Mouse (Mus musculus) layer of hippocampus, adult 2 months (tissue): ENCODE results near the gene Med12l. TPM values are rescaled to one million over a fixed set of nuclear protein-coding genes. Genes with fewer than 3 reads are reported as not detected.

Experiments
- DNase-seq, 2 experiments: peaks; one replicate each; pipeline ENCODE4 v3.0.0; 2022; ENCODE audit warnings: low spot score in 2 of 2
- H3K27ac ChIP-seq: fragments of 200-600 bp; 2 replicates; pipeline ENCODE4 v1.8.1; 2022
- H3K4me3 ChIP-seq: fragments of 200-600 bp; 2 replicates; pipeline ENCODE4 v1.8.1; 2022; ENCODE audit warnings: mild to moderate bottlenecking
- CTCF ChIP-seq: fragments of 200-600 bp; conservative IDR thresholded peaks from 2 replicates; pipeline ENCODE4 v1.8.1; 2022; ENCODE audit warnings: antibody characterized with exemption, mild to moderate bottlenecking, moderate library complexity
- total RNA-seq, 2 experiments: library from RNA; stranded (reverse); gene quantifications; 2 replicates each; pipeline ENCODE4 v1.2.3; 2021

Gene Med12l
- total RNA-seq, 2 experiments from 2014 or later: 54.2 to 61.6 TPM

- Histone ChIP-seq H3K27ac (no peak overlapping the region), H3K4me3 (no peak overlapping the region)
- no peak for TF ChIP-seq CTCF
- DNase-seq: no peak
Measured at GRCm38 (mm10) chr3:59197329-59197948, 191.8 kb downstream of the Med12l start.

- DNase-seq: no peak
- no peak overlapping the region for H3K27ac ChIP-seq
- no peak for TF ChIP-seq CTCF
- no peak overlapping the region for H3K4me3 ChIP-seq
Measured at GRCm38 (mm10) chr3:59203802-59204520, 198.3 kb downstream of the Med12l start.

GRCm38 (mm10) chr3:59204719-59205503 is 199.3 kb downstream of the Med12l start:
- H3K27ac ChIP-seq: no peak overlapping the region
- DNase-seq: no peak
- H3K4me3 ChIP-seq: no peak overlapping the region
- TF ChIP-seq CTCF: no peak

DNA sequence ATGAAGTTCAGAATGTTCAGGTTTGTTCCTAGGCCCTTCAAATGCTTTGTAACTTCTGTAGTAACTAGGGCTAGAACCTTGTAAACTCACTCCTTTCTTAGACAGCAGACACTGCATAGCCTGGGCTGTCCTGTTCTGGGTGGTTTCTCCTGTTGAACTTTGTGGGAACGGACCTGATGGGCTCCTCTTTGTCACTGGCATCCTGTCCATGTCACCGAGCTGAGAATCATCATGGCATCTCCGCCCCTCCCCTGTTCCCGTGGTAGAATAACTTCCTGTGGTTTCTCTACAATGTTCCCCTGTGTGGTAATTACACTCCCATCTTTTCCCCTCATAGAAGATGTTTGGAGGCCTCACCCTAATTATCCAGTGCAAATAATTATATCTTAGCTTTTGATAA is 200.3 kb downstream of the Med12l start:
- Histone ChIP-seq H3K4me3 (no peak overlapping the region), H3K27ac (no peak overlapping the region)
- DNase-seq: no peak
- TF ChIP-seq CTCF: no peak

GRCm38 (mm10) chr3:59208650-59209548 is 203.3 kb downstream of the Med12l start:
- peak; percentile 98 for TF ChIP-seq CTCF
- peak; percentile 48 to 72 for DNase-seq
- Histone ChIP-seq H3K4me3 (no peak overlapping the region; the same call in 1 of the 2 replicates), H3K27ac (peak overlapping the region; percentile 53)

DNA sequence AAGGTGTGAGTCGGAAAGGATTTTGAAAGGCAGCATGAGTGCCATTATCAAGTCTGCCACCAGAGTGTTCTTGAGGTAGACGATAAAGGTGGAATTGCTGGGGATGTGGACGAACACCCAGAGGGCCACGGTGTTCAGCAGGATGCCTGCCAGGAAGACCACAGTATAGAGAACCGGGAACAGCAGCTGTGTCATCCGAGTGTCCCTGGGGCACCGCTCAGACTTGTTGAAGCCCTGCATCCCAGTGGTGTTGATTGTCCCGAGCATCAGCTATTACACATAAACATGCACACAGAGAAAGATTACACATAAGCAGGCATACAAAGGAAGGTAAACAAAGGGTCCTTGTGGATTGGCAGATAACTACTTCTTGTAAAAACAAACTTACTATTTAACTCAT is 204.5 kb downstream of the Med12l start:
- DNase-seq: no peak
- Histone ChIP-seq H3K4me3 (peak overlapping the region; percentile 9; the same call in 1 of the 2 replicates), H3K27ac (peak overlapping the region; percentile 7; the same call in 1 of the 2 replicates)
- TF ChIP-seq CTCF: 0 out of 2 replicates have a peak, but pooled peaks have one; percentile 13

DNA sequence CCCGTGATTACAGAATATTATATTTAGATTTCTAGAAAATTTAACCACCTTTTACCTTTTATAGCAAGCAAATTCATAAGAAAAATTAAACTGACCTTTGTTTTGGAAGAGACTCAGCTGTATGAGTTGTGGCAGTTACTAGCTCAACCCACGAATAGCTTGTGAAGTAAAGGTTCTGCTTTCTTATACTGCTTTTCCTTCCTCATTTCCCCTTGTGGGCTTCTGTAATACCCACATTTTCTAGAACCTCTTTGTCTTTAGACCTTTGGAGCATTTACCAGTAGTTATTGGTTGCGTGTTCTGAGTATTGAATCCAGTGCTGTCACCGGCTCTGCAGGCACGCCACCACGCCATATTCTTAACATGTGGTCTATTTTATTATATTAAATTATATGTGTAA is 205.1 kb downstream of the Med12l start, which contains the start of gene P2ry13:
TSS of gene P2ry13 (minus strand) at position 156 of the 400 bp plus-strand sequence.
- Histone ChIP-seq H3K27ac (peak within 1 kb of the TSS; percentile 53; the same call in 1 of the 2 replicates), H3K4me3 (peak within 1 kb of the TSS; percentile 9; the same call in 1 of the 2 replicates)
- no peak for DNase-seq
- no peak for TF ChIP-seq CTCF

GRCm38 (mm10) chr3:59211784-59212183 is 206.2 kb downstream of the Med12l start:
- H3K4me3 ChIP-seq: no peak overlapping the region
- TF ChIP-seq CTCF: no peak
- H3K27ac ChIP-seq: peak overlapping the region; percentile 28; the same call in 1 of the 2 replicates
- no peak for DNase-seq

DNA sequence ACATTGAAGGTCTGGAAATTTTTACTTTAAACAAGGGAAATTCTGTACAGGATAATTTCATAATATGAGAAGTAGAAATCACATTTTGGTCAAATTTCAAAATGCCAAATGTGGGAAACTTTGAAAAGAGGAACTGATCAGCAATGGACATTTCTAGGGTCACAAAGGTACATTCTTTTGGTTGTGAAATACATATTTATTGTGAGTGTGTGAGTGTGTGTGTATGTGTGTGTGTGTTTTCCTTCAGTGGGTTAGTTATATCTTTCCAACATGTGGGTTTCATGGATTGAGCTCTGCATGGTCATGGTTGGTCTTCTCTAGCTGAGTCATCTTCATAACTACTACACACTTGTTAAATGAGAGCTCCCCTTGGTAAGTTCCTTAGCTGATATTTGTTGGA is 206.8 kb downstream of the Med12l start:
- no peak overlapping the region for H3K27ac ChIP-seq
- TF ChIP-seq CTCF: no peak
- DNase-seq: no peak
- H3K4me3 ChIP-seq: no peak overlapping the region

- no peak for DNase-seq
Measured at GRCm38 (mm10) chr3:59217211-59217610, 211.6 kb downstream of the Med12l start.

GRCm38 (mm10) chr3:59219326-59219725 is 213.7 kb downstream of the Med12l start:
- no peak for TF ChIP-seq CTCF
- no peak for DNase-seq
- H3K4me3 ChIP-seq: no peak overlapping the region; the same call in 1 of the 2 replicates
- H3K27ac ChIP-seq: peak overlapping the region; percentile 47

More at GRCm38 (mm10) chr3:59217211-59217610, 211.6 kb downstream of the Med12l start:
- TF ChIP-seq CTCF: no peak
- H3K27ac ChIP-seq: no peak overlapping the region
- no peak overlapping the region for H3K4me3 ChIP-seq

DNA sequence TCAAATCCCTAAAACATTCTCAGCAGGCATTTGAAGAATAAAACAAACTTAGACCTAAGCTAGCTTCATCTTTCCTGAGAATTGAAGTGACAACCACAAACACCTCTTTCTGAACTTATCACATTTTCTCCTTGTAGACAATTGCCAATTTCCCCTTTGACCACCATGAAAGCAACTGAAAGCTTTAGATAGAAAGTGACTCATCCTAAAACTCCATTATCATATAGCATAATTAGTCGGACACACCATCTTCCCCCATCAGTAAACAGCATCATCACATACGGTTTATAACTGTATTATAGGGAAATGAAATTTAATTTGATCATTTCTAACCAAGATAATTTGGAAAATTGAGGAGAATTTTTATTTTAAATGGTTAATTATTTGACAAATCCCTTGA is 216.7 kb downstream of the Med12l start:
- DNase-seq: no peak
- H3K27ac ChIP-seq: no peak overlapping the region
- no peak for TF ChIP-seq CTCF
- H3K4me3 ChIP-seq: no peak overlapping the region
